Mouse (Mus musculus): ENCODE data around the gene Scrn1.

GRCm38 (mm10) chr6:54587683-54588082, 21.4 kb upstream of the Scrn1 start:
- TF ChIP-seq POLR2A (IDR thresholded peaks at IDR 0.05; ENCODE audit: insufficient read length, low read depth) (no peak), CEBPB (IDR thresholded peaks at IDR 0.05; ENCODE audit: insufficient read depth, poor library complexity, severe bottlenecking) (no peak), POLR2AphosphoS2 (IDR thresholded peaks at IDR 0.05; ENCODE audit: insufficient read length, low read depth) (no peak), TCF3 (IDR thresholded peaks at IDR 0.05; ENCODE audit: insufficient read length, low read depth) (no peak), MYOD1 (IDR thresholded peaks at IDR 0.05; ENCODE audit: control insufficient read depth in 1 of 3, insufficient read length in 2 of 3, low read depth in 2 of 3) (no peak), MAX (IDR thresholded peaks at IDR 0.05; ENCODE audit: low read depth) (no peak), E2F4 (IDR thresholded peaks at IDR 0.05; ENCODE audit: insufficient read depth) (no peak), REST (IDR thresholded peaks at IDR 0.05; ENCODE audit: insufficient read depth, insufficient read length) (no peak)
